Mouse (Mus musculus): Measurements from ENCODE around the gene Fam162a.

DNA sequence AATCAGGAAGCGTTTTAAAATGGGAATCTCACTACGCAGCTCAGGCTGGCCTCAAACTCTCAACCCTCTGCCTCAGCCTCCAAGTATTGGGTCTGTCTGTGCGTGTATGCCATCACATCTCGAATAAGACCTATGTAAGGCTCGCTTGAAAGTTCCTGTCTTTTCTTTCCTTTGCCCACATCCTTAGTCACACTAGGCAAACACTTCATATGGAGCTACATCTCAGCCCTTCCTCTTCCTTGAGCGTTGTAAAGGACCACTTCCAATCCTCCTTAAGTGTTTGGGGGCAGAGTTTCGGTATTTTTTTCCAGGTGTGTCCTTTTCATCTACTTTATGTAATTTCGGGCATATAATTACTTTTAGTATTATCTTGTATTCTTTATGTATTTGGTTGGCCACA, 16.5 kb downstream of the Fam162a start:
- TF ChIP-seq CTCF (IDR thresholded peaks at IDR 0.05; ENCODE audit: low read depth) (no peak), EP300 (IDR thresholded peaks at IDR 0.05; ENCODE audit: low read depth) (no peak)
